Mouse (Mus musculus): ENCODE measurements around the gene Rpl15.
"Not testable (repeated sequence)": the region's sequence is repeated elsewhere in the genome, so short reads cannot be mapped to it uniquely, and the experiment has no call there.

The Rpl15 gene

GRCm38 (mm10) chr14:18241786-18242185 is 29.4 kb downstream of the Rpl15 start:
- no peak for DNase-seq (ENCODE audit: low spot score)

DNA sequence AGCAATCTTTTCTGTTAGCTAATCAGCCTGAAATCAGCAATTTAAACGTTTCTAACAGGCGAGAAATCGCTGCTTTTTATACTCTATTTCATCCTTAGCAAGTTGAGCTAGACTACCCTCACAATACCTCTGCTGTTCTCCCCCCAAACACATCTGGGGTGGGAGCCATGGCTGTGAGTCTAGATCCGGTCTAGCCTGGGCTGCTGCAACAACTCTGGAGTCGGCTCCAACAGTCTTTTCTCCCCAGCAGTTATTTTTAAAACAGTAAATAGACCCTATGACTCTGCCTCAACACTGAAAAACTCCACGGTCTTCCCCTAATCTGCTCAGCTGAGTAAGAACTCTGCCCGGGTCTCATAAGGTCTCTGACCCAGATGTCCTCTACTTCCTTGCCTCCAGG is 31.1 kb downstream of the Rpl15 start:
- no peak for DNase-seq (ENCODE audit: low spot score)

DNA sequence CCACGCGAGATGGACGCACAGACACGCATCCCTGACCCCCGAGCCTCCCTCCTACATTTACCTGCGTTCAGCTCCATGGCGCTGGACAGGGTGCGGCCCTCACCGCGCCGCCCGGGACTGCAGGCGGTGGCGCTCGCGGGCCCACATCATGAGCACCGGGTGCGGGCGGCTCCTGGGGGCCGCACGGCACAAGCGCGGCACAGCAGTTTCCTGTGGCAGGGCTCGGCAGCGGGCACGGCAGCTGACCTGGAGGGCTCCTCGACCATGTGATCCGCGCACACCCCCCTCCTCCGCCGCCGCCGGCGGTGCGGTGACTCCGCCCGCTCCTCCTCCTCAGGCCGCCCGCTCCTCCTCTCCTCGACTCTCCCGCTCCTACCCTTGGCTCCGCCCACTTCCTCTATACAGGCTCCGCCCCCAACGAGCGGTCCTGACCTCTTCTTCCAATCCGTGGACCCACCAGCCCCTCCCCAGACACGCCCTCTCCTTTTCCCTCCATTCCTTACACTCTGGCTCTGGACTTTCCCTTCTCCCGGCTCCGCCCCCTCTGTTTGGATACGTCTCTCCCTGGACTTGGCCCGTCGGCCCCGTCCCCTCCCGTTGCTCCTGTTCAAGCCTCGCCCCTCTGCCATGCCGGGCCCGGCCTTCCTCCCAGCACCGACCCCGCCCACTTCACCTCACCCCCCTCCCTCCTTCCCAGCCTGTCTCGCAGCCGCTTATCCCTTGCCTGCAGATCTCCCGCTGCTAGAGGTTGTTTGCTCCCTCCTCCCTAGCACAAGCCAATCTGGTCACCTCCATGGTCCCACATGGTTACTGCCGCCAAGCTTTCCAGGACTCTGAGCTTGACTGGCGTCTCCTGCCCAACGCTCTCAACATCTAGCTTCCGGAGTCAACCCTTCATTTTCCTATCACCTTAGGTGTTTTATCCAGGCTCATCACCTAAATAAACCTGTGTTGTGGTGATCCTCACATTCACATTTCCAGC is 32.1 kb downstream of the Rpl15 start, which contains the start of gene Nr1d2:
Gene Nr1d2 (minus strand): TSS at position 378 of the 982 bp plus-strand sequence.
- peak; percentile 100 for DNase-seq (ENCODE audit: low spot score)

- peak; percentile 98 for DNase-seq (ENCODE audit: low spot score)
Measured at GRCm38 (mm10) chr14:18238131-18238749, 33.0 kb downstream of the Rpl15 start.

GRCm38 (mm10) chr14:18237381-18237780 is 33.8 kb downstream of the Rpl15 start:
- DNase-seq (ENCODE audit: low spot score): no peak

DNA sequence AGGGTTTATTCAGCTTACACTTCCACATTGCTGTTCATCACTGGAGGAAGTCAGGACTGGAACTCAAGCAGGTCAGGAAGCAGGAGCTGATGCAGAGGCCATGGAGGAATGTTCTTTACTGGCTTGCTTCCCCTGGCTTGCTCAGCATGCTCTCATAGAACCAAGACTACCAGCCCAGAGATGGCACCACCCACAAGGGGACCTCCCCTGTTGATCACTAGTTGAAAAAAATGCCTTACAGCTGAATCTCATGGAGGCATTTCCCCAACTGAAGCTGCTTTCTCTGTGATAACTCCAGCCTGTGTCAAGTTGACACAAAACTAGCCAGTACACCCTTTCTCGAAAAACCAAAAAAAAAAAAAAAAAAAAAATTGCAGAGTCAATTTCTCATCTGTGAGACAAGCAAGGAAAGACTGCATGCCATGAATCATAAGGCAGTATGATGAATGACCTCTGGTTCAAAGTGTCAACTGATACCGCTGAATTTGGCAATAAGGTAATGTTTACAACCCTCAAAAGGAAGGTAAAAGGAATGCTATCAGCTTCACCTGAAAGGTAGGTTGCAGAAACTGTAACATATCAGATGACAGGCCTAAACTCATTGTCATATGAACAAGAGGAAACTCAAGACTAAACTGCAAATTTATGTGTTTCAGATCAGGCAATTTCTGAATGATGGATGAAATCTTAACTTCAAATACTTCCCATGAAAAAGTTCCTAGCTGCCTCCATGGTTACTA is 34.5 kb downstream of the Rpl15 start:
- not testable (repeated sequence) for DNase-seq (ENCODE audit: low spot score)

GRCm38 (mm10) chr14:18233981-18234960 is 36.9 kb downstream of the Rpl15 start:
- DNase-seq (ENCODE audit: low spot score): no peak

DNA sequence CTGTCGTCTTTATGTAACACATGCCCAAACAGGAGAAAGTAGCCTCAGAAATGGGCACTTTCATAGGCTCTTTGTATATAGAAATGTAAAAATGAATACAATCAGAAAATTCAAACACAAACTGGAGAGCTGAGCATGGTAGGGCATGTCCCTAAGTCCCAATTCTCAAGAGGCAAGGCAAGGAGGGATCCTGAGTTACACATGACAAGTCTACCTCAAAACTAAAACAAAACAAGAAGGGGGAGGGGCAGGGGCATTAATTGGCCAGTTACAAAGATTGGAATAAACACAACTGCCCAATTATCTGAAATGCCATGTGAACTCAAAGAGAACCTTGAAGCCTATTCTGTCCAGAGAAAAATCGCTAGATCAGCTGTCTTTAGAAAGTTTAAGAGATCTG is 38.1 kb downstream of the Rpl15 start:
- no peak for DNase-seq (ENCODE audit: low spot score)

GRCm38 (mm10) chr14:18231866-18232265 is 39.3 kb downstream of the Rpl15 start:
- not testable (repeated sequence) for DNase-seq (ENCODE audit: low spot score)

DNA sequence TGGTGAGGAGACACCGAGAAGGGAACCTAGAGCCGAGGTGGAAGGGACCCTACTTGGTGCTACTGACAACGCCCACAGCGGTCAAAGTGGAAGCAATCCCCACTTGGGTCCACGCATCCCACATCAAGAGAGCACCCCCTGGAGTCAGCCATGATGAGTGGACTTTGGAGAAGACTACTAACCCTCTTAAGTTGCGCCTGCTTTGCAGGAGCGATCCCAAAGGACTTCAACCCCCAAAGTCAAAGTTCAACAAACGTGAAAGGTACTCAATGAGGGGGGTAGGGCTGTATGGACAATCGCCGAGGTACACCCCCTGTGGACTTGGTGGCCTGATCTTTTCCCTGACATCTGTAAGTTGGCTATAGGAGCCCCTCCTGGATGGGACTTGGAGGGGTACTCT is 41.4 kb downstream of the Rpl15 start:
- DNase-seq (ENCODE audit: low spot score): not testable (repeated sequence)

GRCm38 (mm10) chr14:18226181-18226580 is 45.0 kb downstream of the Rpl15 start:
- DNase-seq (ENCODE audit: low spot score): not testable (repeated sequence)

DNA sequence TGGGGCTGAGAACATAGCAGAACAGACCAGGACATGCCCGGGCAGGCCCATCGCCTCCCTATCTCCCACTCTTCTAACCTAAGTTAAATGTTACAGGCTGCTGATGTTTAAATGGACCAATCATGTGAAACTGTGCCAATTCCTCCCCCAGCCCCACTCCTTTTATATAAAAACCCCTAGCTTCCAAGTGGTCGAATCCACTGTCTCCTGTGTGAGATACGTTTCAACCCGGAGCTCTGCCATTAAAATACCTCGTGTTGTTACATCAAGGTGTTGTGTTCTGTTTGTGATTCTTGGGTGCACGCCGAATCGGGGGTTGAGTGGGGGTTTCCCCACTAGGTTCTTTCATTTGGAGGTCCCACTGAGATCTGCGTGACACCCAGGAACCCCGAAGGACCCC is 45.8 kb downstream of the Rpl15 start:
- not testable (repeated sequence) for DNase-seq (ENCODE audit: low spot score)

GRCm38 (mm10) chr14:18221977-18222376 is 49.2 kb downstream of the Rpl15 start:
- DNase-seq (ENCODE audit: low spot score): no peak

Measured in ovary, adult 18-20 months (tissue).